ENCODE assay signal across 12 mouse cellular contexts in the genomic region with DNA sequence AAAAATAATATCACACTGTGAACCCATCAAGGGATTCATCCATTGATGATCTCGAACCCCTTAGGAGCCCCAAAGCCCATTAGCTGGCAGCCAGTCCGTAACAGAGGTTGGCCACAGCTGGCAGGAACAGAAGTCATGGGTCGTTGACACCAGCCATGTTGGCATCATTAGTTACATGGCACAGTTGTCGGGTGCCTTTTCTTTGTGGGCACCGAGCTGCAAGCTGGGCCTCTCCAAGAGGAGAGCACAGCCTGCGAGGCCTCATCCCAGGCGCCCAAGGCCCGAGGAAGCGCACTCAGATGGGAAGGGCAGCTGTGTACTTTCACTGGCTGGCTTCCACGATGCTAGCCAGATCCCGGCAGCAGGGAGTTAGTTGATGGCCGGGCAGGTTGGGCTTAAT.
DNase-seq lines count a peak whose midpoint lies in the region; ATAC-seq and TF ChIP-seq lines count a peak whose summit lies in the region.
"Had no signal": no experiment of that assay in that cellular context is flagged by ENCODE, and none has a peak within 500 bp of the region (broad histone marks: within the 10 kb centered on the region; RNA-seq: fewer than 3 reads in every experiment).

No protein-coding gene starts in this region.

- no peak overlapping the region for H3K9ac ChIP-seq in kidney, embryonic 15.5 days
- H3K9ac ChIP-seq in kidney, embryonic 14.5 days (ENCODE audit: low read depth, low read length) = no peak overlapping the region
- H3K9ac ChIP-seq in hindbrain, postnatal 0 days (replicated peaks; ENCODE audit: low read length) = no peak overlapping the region

- no peak overlapping the region for H3K4me2 ChIP-seq in kidney, embryonic 15.5 days
- no peak overlapping the region for H3K4me2 ChIP-seq in kidney, embryonic 14.5 days (replicated peaks; ENCODE audit: low read depth, low read length)
- H3K4me2 ChIP-seq in hindbrain, postnatal 0 days (ENCODE audit: low read depth, low read length) = no peak overlapping the region

- no peak overlapping the region for H3K4me3 ChIP-seq in kidney, embryonic 15.5 days (replicated peaks)
- no peak overlapping the region for H3K4me3 ChIP-seq in kidney, embryonic 14.5 days (ENCODE audit: low read length)
- no peak overlapping the region for H3K4me3 ChIP-seq in hindbrain, postnatal 0 days (ENCODE audit: low read length)

- peaks cover 59% of the 10 kb centered on the region for H3K4me1 ChIP-seq in kidney, embryonic 15.5 days
- H3K4me1 ChIP-seq in kidney, embryonic 14.5 days (ENCODE audit: control insufficient read depth, insufficient read depth, low read length) = peaks cover 29% of the 10 kb centered on the region
- H3K4me1 ChIP-seq in hindbrain, postnatal 0 days (ENCODE audit: insufficient read depth, low read length) = peaks cover 29% of the 10 kb centered on the region

- TF ChIP-seq CTCF in hindbrain, postnatal 0 days (IDR thresholded peaks at IDR 0.05; ENCODE audit: low read depth) = no peak

- intact Hi-C loops in gastrocnemius, postnatal 14 days (cut with DNase I; ENCODE audit: low total_unique reads) = no loop called here
- intact Hi-C loops in gastrocnemius, postnatal 36 days (cut with DNase I) = no loop called here

- H3K27me3 ChIP-seq in kidney, embryonic 15.5 days = no peaks in the 10 kb centered on the region
- H3K27me3 ChIP-seq in kidney, embryonic 14.5 days (ENCODE audit: control insufficient read depth, insufficient read depth, low read length) = no peaks in the 10 kb centered on the region
- H3K27me3 ChIP-seq in hindbrain, postnatal 0 days (ENCODE audit: insufficient read depth, low read length) = no peaks in the 10 kb centered on the region
- H3K27me3 ChIP-seq: Patski had no signal

- ATAC-seq in kidney, embryonic 15.5 days (replicated peaks; ENCODE audit: low FRiP score) = no peak
- ATAC-seq in kidney, embryonic 14.5 days (ENCODE audit: low FRiP score, low TSS enrichment) = no peak
- ATAC-seq in hindbrain, postnatal 0 days = no peak
- ATAC-seq in megakaryocyte progenitor cell, adult 5-6 weeks (replicated peaks; ENCODE audit: poor library complexity) = no peak
- ATAC-seq: Patski had no signal

- H3K36me3 ChIP-seq in kidney, embryonic 15.5 days = peaks cover 8% of the 10 kb centered on the region; the same call in 1 of the 2 replicates
- peaks cover 3% of the 10 kb centered on the region; the same call in 1 of the 2 replicates for H3K36me3 ChIP-seq in kidney, embryonic 14.5 days (ENCODE audit: control insufficient read depth, insufficient read depth, low read length)
- H3K36me3 ChIP-seq in hindbrain, postnatal 0 days (ENCODE audit: insufficient read depth, low read length) = no peaks in the 10 kb centered on the region

- peak; percentile 36 for DNase-seq in gastrocnemius, postnatal 14 days
- DNase-seq in gastrocnemius, postnatal 36 days = no peak
- peak; percentile 48 for DNase-seq in MN1 (ENCODE audit: low spot score)
- peak; percentile 47 for DNase-seq in hindbrain, postnatal 0 days (ENCODE audit: low spot score)
- DNase-seq: adrenal gland, adult 8-10 months; cerebellum, adult 11 months; kidney, adult 11 months; lung, postnatal 10 days had no signal

- H3K9me3 ChIP-seq in kidney, embryonic 15.5 days (replicated peaks) = no peaks in the 10 kb centered on the region
- no peaks in the 10 kb centered on the region for H3K9me3 ChIP-seq in kidney, embryonic 14.5 days (ENCODE audit: control insufficient read depth, low read length)
- no peaks in the 10 kb centered on the region for H3K9me3 ChIP-seq in hindbrain, postnatal 0 days (ENCODE audit: low read length)

- WGBS in kidney, embryonic 15.5 days = 70% methylated on average over 12 of the region's 12 CpGs
- 71% methylated on average over 12 of the region's 12 CpGs for WGBS in kidney, embryonic 14.5 days
- 41% methylated on average over 12 of the region's 12 CpGs for WGBS in hindbrain, postnatal 0 days

- H3K27ac ChIP-seq in kidney, embryonic 15.5 days = peak overlapping the region; percentile 74; the same call in 1 of the 2 replicates
- no peak overlapping the region for H3K27ac ChIP-seq in kidney, embryonic 14.5 days (ENCODE audit: low read depth, low read length)
- peak overlapping the region; percentile 32; the same call in 1 of the 2 replicates for H3K27ac ChIP-seq in hindbrain, postnatal 0 days

Comparison
In these comparisons a context has a peak if more than half of its experiments do, and no peak if none do; other contexts are left out.
1. DNase-seq: peak in gastrocnemius, postnatal 14 days (single experiment), MN1 (single experiment) and hindbrain, postnatal 0 days (single experiment); none in gastrocnemius, postnatal 36 days (0 of 2).